Mouse (Mus musculus) CH12.LX (cell line): ENCODE measurements around the gene Rhbdl1.

Experiments used
- CTCF ChIP-seq, 2 experiments: IDR thresholded peaks in 1 of 2; conservative IDR thresholded peaks in 1 of 2; 2 replicates each; pipeline ENCODE4 v1.5.1; 2011 to 2012; ENCODE audit warnings: low read depth in 2 of 2, low read length in 2 of 2, improper control_type of control experiment in 1 of 2, inconsistent platforms in 1 of 2, mild to moderate bottlenecking in 1 of 2, moderate library complexity in 1 of 2
- JUND ChIP-seq: conservative IDR thresholded peaks from 2 replicates; pipeline ENCODE4 v1.6.1; 2011; ENCODE audit warnings: low read depth, low read length, improper control_type of control experiment
- KAT2A ChIP-seq: IDR thresholded peaks from 2 replicates; pipeline ENCODE4 v1.6.1; 2012; ENCODE audit warnings: low read length, improper control_type of control experiment, inconsistent platforms; ENCODE audit not compliant: insufficient replicate concordance
- MAFK ChIP-seq: IDR thresholded peaks from 2 replicates; pipeline ENCODE4 v1.6.1; 2011; ENCODE audit warnings: low read length, improper control_type of control experiment; ENCODE audit not compliant: insufficient replicate concordance
- POLR2A ChIP-seq: IDR thresholded peaks from 2 replicates; pipeline ENCODE4 v1.6.1; 2011; ENCODE audit warnings: low read depth, mild to moderate bottlenecking, improper control_type of control experiment, low read length
- SIN3A ChIP-seq: IDR thresholded peaks from 2 replicates; pipeline ENCODE4 v1.6.1; 2012; ENCODE audit warnings: low read length, improper control_type of control experiment, inconsistent platforms
- UBTF ChIP-seq: IDR thresholded peaks from 2 replicates; pipeline ENCODE4 v1.6.1; 2012; ENCODE audit warnings: low read depth, mild to moderate bottlenecking, inconsistent platforms, low read length, improper control_type of control experiment, moderate library complexity
- ZMIZ1 ChIP-seq: IDR thresholded peaks from 2 replicates; pipeline ENCODE4 v1.6.1; 2012; ENCODE audit warnings: low read depth, mild to moderate bottlenecking, inconsistent platforms, low read length, improper control_type of control experiment

GRCm38 (mm10) chr17:25886806-25887205, 49.7 kb upstream of the Rhbdl1 start:
- TF ChIP-seq KAT2A: no peak
- TF ChIP-seq ZMIZ1: no peak
- no peak for TF ChIP-seq MAFK
- no peak for TF ChIP-seq JUND
- no peak for TF ChIP-seq POLR2A
- TF ChIP-seq UBTF: no peak
- no peak for TF ChIP-seq CTCF (conservative IDR thresholded peaks at IDR 0.05 in 1 of 2, IDR thresholded peaks at IDR 0.05 in 1 of 2; ENCODE audit: low read depth in 2 of 2, low read length in 2 of 2)
- TF ChIP-seq SIN3A: no peak
